Mouse (Mus musculus) limb, embryonic 12.5 days (tissue): ENCODE measurements at regions not wholly inside any gene's neighbourhood (a gene's known extent, or its start where the extent isn't known, plus 50 kb on each side); places are given as distances from the start of the nearest gene placed in this dataset.
A peak's percentile ranks its signal among the peaks of the same experiment; 100 is the strongest.

Source experiments
- ATAC-seq: fragments of 200-750 bp; cut with Nextera tagmentation; 2 replicates; pipeline ENCODE4 v1.8.0; 2017; ENCODE audit warnings: low read depth, moderate TSS enrichment; ENCODE audit not compliant: insufficient number of reproducible peaks, insufficient read depth, low FRiP score, low TSS enrichment
- H3K27ac ChIP-seq: fragments of 300-500 bp; sonication (generic); 2 replicates; pipeline ENCODE4 v1.5.1; 2016; ENCODE audit warnings: mild to moderate bottlenecking, moderate library complexity
- H3K27me3 ChIP-seq: fragments of 300-500 bp; sonication (generic); 2 replicates; pipeline ENCODE4 v1.6.1; 2016; ENCODE audit warnings: mild to moderate bottlenecking, moderate library complexity
- H3K36me3 ChIP-seq: fragments of 300-500 bp; sonication (generic); 2 replicates; pipeline ENCODE4 v1.6.1; 2016; ENCODE audit warnings: mild to moderate bottlenecking, moderate library complexity
- H3K4me1 ChIP-seq: fragments of 300-500 bp; sonication (generic); replicated peaks from 2 replicates; pipeline ENCODE4 v1.6.1; 2016
- H3K4me2 ChIP-seq: fragments of 300-500 bp; sonication (generic); 2 replicates; pipeline ENCODE4 v1.6.1; 2016; ENCODE audit warnings: mild to moderate bottlenecking, moderate library complexity
- H3K4me3 ChIP-seq: fragments of 300-500 bp; sonication (generic); replicated peaks from 2 replicates; pipeline ENCODE4 v1.5.1; 2016; ENCODE audit warnings: mild to moderate bottlenecking
- H3K9ac ChIP-seq: fragments of 300-500 bp; sonication (generic); replicated peaks from 2 replicates; pipeline ENCODE4 v1.6.1; 2016; ENCODE audit warnings: mild to moderate bottlenecking, moderate library complexity
- H3K9me3 ChIP-seq: fragments of 300-500 bp; sonication (generic); 2 replicates; pipeline ENCODE4 v1.6.1; 2016; ENCODE audit warnings: mild to moderate bottlenecking, moderate library complexity
- WGBS: fragments of 180-500 bp; shearing (Covaris S2); methylation state at CpG from one replicate; pipeline ENCODE4 v1.1.7; 2016; 5-methylcytosine and 5-hydroxymethylcytosine counted together

DNA sequence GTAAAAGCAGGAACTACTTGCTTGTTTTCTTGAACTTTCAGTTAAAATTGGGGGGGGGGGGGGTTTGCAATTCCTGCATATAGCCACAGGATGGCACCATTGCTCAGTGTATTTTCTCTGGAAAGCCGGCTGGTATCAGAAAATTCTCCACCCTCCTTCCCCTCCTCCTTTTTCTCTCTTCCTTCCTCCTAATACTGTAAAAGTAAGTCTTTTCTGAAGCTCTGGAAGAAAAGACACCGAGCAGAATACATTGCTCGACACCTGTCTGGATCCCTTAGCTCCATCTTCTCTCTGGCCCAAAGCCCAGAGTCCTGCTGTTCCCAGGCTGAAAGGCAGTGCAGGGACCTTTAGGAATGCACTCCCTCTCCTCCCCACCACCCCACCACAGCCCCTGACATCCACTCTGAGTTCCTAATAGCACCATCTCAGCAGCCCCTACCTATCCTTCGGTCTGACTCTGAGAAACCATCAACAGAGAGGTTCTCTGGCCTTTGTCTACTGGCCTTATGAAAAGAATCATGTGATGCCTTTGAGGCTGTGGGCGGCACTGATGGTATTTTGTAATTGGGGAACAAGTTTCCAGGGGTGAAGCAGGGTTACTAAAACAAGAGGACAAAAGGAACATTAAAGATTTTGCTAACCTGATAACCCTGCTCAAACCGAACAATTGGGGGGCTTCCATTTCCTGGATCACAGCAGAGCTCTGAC lies 119.9 kb downstream of the Tmem17 start:
- Histone ChIP-seq H3K4me2 (no peak overlapping the region; the same call in 1 of the 2 replicates), H3K27ac (no peak overlapping the region)

DNA sequence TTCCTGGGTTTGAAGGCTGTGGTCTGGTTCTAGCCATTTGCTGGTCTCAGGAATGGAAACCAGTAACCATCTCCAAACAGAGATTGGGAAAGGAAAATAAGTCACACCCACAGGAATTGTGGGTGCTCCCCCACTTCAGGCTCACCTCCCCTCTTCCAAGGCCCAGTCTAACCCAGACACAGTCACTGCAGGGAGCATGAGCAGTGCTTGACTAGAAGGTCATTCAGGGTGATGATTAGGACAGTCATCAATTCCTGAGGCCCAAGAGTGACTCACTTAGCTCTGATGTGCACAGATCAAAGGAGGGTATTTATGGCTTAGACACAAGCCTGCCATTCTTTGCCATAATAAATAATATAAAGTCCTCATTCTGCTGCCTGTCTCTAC lies 120.4 kb downstream of the Tmem17 start:
- H3K9me3 ChIP-seq = no peaks in the 10 kb centered on the region
- H3K9ac ChIP-seq = no peak overlapping the region
- H3K4me2 ChIP-seq = no peak overlapping the region
- no peak for ATAC-seq
- H3K36me3 ChIP-seq = no peaks in the 10 kb centered on the region
- H3K27ac ChIP-seq = no peak overlapping the region
- H3K27me3 ChIP-seq = no peaks in the 10 kb centered on the region
- H3K4me3 ChIP-seq = no peak overlapping the region
- H3K4me1 ChIP-seq = peaks cover 9% of the 10 kb centered on the region

More for the DNA sequence above, 119.9 kb downstream of the Tmem17 start:
- H3K4me3 ChIP-seq = no peak overlapping the region
- no peak overlapping the region for H3K9ac ChIP-seq
- no peaks in the 10 kb centered on the region for H3K36me3 ChIP-seq
- H3K4me1 ChIP-seq = peaks cover 9% of the 10 kb centered on the region
- H3K27me3 ChIP-seq = no peaks in the 10 kb centered on the region
- ATAC-seq = 0 out of 2 replicates have a peak, but pooled peaks have one; percentile 10
- H3K9me3 ChIP-seq = no peaks in the 10 kb centered on the region
- WGBS = 27% methylated on average over 6 of the region's 6 CpGs

DNA sequence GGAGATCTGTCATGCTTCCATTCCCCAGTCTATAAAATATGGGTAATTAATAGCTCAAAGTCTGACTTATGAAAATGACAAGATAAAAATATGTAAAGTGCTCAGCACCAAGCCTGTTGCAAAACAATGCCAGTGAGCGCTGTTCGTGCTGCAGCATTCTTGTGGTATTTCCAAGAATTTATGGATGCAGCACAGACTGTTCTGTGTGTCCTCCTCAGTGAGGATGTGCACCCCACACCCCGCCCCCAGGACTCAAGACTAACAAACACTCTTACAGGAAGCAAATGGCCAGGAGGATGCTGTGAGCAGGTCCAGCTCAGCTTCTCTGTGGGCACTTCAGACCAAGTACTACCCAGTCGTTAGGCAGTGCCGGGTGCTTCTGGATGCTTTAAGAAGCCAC lies 121.1 kb downstream of the Tmem17 start:
- H3K9me3 ChIP-seq = no peaks in the 10 kb centered on the region
- H3K4me3 ChIP-seq = no peak overlapping the region
- peaks cover 9% of the 10 kb centered on the region for H3K4me1 ChIP-seq
- ATAC-seq = no peak
- H3K4me2 ChIP-seq = no peak overlapping the region
- no peak overlapping the region for H3K27ac ChIP-seq
- no peaks in the 10 kb centered on the region for H3K36me3 ChIP-seq
- H3K27me3 ChIP-seq = no peaks in the 10 kb centered on the region
- 55% methylated on average over 5 of the region's 5 CpGs for WGBS
- no peak overlapping the region for H3K9ac ChIP-seq

DNA sequence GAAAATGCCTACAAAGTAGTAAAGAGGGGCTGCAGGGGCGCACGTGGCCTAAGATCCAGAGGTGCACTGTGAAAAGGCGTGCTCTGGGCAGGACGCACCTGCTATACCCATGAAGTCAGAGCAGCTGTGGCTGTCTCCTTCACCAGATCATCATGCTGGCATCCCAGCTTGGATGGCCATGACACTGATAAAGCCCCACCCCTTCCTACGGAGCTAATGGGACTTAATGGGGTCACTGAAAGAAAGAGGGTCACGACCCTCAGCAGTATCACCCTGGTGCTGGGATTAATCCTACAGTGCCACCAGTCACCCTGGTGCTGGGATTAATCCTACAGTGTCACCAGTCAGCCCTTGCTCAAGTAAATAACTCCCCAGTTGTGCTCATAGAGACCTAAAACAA lies 122.1 kb downstream of the Tmem17 start:
- WGBS = 59% methylated on average over 6 of the region's 6 CpGs
- H3K9ac ChIP-seq = no peak overlapping the region
- no peak for ATAC-seq
- peaks cover 9% of the 10 kb centered on the region for H3K4me1 ChIP-seq
- no peak overlapping the region for H3K4me2 ChIP-seq
- H3K4me3 ChIP-seq = no peak overlapping the region
- H3K9me3 ChIP-seq = no peaks in the 10 kb centered on the region
- H3K27me3 ChIP-seq = no peaks in the 10 kb centered on the region
- no peak overlapping the region for H3K27ac ChIP-seq
- no peaks in the 10 kb centered on the region for H3K36me3 ChIP-seq

DNA sequence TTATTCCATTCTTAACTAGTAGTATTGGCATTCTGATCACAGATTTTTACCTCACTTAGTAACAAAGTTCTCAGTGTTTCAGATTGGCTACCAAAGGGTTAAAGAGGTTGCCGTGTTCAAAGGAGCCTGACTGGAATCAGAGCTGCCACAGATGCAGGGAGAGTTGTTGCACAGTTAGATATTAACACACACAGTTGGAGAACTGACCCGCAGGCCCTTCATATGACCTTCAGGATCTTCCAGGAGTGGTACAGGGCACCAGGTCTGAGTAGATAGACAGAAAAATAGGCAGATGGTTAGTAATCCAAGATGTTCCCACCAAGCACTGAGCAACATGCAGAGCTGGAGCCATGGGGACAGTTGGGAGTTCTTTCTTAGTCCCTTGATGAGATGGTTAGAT lies 123.1 kb downstream of the Tmem17 start:
- WGBS = 36% methylated on average over 2 of the region's 2 CpGs
- no peak overlapping the region for H3K4me3 ChIP-seq
- H3K9ac ChIP-seq = no peak overlapping the region
- H3K4me1 ChIP-seq = peaks cover 4% of the 10 kb centered on the region
- no peak for ATAC-seq
- no peak overlapping the region for H3K4me2 ChIP-seq
- H3K27me3 ChIP-seq = no peaks in the 10 kb centered on the region
- H3K9me3 ChIP-seq = no peaks in the 10 kb centered on the region
- no peaks in the 10 kb centered on the region for H3K36me3 ChIP-seq
- H3K27ac ChIP-seq = no peak overlapping the region

DNA sequence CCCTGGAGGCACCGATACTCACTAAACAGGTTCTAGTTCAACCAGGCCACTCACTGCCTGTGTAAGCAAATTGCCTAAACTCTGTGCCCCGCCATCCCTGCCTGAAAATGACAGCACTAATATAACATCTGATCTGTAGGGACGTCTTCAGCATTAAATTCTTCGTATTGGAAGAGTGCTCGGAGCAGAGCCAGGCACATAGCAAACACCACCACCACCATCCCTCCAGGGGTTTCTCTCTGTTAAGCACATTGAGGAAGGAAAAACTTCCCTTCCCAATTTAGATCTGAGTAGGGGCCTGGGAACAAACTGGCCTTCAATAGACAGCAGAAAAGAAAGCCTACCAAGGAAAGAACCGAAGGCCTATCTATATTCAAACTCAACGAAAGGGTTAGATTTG lies 124.4 kb downstream of the Tmem17 start:
- Histone ChIP-seq H3K9ac (no peak overlapping the region), H3K27ac (no peak overlapping the region), H3K4me1 (peaks cover 4% of the 10 kb centered on the region; the same call in 1 of the 2 replicates), H3K4me3 (no peak overlapping the region), H3K4me2 (no peak overlapping the region), H3K36me3 (no peaks in the 10 kb centered on the region), H3K27me3 (no peaks in the 10 kb centered on the region), H3K9me3 (no peaks in the 10 kb centered on the region)
- 82% methylated on average over 7 of the region's 7 CpGs for WGBS
- no peak for ATAC-seq

DNA sequence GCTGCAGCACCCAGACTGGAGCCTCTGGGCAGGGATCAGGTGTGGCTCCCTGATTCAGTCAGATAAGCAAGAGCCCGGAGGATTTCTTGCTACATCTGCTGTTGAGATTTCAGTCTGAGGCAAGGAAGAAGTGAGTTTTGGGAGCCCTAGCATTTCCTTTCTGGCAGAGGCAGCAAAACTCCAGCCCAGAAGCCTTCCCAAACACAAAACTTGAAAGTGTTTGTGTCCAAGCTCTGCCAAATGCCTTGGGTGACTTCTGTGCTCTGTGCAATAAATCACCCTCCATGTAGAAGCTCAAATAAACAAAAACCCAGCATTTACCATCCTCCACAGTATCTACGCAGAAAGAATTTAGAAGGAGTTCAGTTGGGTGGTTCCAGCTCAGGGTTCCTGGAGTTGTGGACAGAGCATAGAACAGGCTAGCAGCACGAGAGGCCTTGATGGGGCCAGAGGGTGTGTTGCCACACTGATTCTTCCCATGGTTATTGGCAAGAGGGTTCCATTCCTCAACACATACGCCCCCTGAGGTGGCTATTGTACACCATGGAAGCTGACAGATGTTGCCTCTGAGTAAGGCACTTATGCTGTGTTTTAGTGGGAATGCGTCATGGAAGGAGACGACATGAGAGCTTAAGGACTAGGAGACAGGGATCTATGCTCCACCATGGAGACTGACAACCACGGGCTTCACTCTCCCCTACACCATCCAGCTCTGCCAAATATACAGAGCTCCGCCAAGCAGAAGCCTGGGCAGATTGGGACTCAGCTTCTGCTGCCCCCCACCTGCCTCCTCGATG lies 125.1 kb downstream of the Tmem17 start:
- no peak overlapping the region for H3K9ac ChIP-seq
- WGBS = 77% methylated on average over 9 of the region's 9 CpGs
- H3K4me3 ChIP-seq = no peak overlapping the region
- peaks cover 2% of the 10 kb centered on the region; the same call in 1 of the 2 replicates for H3K9me3 ChIP-seq
- no peaks in the 10 kb centered on the region for H3K27me3 ChIP-seq
- H3K27ac ChIP-seq = no peak overlapping the region
- no peaks in the 10 kb centered on the region for H3K36me3 ChIP-seq
- no peak overlapping the region for H3K4me2 ChIP-seq
- H3K4me1 ChIP-seq = peaks cover under 1% of the 10 kb centered on the region; the same call in 1 of the 2 replicates
- no peak for ATAC-seq

DNA sequence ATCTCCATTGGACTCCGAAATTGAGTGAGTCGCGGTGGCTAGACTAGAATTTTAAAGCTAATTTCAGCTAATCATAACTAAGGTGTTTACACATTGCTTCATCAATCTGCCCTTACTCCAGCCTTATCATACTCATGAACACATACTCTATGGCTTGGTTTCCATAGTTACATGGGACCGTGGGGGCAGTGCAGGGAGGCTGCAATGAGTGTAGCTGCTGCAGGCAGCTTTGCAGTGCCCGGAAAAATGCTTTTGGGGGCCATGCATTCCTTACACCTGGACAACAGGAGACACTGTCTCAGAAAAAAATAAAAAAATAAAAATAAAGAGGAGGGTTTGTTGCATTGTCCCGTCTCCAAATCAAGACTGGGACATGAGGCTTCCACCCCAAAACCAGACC lies 126.3 kb downstream of the Tmem17 start:
- H3K27me3 ChIP-seq = no peaks in the 10 kb centered on the region
- no peaks in the 10 kb centered on the region for H3K4me1 ChIP-seq
- peaks cover 4% of the 10 kb centered on the region; the same call in 1 of the 2 replicates for H3K9me3 ChIP-seq
- no peak for ATAC-seq
- no peak overlapping the region for H3K27ac ChIP-seq
- WGBS = 79% methylated on average over 6 of the region's 6 CpGs
- H3K36me3 ChIP-seq = no peaks in the 10 kb centered on the region
- H3K9ac ChIP-seq = no peak overlapping the region
- no peak overlapping the region for H3K4me3 ChIP-seq
- H3K4me2 ChIP-seq = no peak overlapping the region

DNA sequence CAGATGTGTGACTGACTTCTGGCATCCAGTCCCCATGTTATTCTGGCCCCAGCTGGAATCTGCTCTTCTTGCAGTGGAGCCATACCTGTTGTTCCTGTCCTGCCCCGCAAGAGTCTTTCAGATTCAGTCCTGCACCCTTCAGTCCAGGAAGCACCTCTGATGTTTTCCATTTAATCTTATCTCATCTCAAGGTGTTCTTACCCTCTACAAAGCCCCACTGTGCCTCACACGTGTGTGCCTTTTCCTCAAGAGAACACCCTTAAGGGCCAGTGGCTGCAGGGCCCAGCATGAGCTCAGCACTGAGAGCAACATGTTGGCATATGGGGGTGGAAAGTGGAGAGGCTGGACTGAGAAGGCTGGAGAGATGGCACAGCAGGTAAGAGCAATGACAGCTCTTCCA lies 126.8 kb downstream of the Tmem17 start:
- H3K4me1 ChIP-seq = no peaks in the 10 kb centered on the region
- no peak for ATAC-seq
- H3K9me3 ChIP-seq = peaks cover 4% of the 10 kb centered on the region; the same call in 1 of the 2 replicates
- H3K36me3 ChIP-seq = no peaks in the 10 kb centered on the region
- H3K27ac ChIP-seq = no peak overlapping the region
- no peak overlapping the region for H3K9ac ChIP-seq
- 65% methylated on average over 2 of the region's 2 CpGs for WGBS
- H3K27me3 ChIP-seq = no peaks in the 10 kb centered on the region
- H3K4me3 ChIP-seq = no peak overlapping the region
- H3K4me2 ChIP-seq = no peak overlapping the region

DNA sequence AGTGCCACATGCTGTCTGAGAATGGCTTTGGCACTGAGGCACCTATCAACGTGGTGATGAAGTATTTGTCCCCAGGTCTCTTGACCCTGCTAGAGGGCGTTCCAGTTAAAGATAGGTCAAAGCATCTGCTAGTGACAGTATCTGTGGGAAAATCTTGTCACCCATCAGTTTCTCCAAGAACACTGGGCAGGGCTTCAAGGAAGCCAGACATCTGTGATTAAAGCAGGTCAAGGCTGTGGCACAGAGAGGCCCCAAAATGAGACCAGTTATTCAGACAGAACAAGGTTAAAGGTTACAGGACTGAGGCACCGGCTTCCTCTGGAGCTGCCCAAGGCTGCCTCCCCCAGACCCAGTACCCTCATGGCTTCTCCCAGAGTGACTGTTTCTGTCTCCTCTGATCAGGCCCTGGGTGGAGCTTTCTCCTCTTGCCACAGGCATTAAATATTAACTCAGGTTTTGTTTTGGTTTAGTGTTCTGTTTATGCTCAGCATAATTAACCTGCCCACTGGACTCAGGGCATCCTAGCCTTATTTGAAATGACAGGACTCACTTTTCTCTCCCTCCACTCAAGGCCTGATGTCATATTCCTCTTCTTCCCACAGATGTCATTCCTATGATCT lies 128.6 kb downstream of the Tmem17 start:
- no peak for ATAC-seq
- WGBS = 35% methylated on average over 3 of the region's 3 CpGs
- H3K4me1 ChIP-seq = no peaks in the 10 kb centered on the region
- H3K4me3 ChIP-seq = no peak overlapping the region
- no peak overlapping the region for H3K9ac ChIP-seq
- H3K27ac ChIP-seq = no peak overlapping the region
- no peaks in the 10 kb centered on the region for H3K36me3 ChIP-seq
- peaks cover 4% of the 10 kb centered on the region; the same call in 1 of the 2 replicates for H3K9me3 ChIP-seq
- no peak overlapping the region for H3K4me2 ChIP-seq
- H3K27me3 ChIP-seq = no peaks in the 10 kb centered on the region

DNA sequence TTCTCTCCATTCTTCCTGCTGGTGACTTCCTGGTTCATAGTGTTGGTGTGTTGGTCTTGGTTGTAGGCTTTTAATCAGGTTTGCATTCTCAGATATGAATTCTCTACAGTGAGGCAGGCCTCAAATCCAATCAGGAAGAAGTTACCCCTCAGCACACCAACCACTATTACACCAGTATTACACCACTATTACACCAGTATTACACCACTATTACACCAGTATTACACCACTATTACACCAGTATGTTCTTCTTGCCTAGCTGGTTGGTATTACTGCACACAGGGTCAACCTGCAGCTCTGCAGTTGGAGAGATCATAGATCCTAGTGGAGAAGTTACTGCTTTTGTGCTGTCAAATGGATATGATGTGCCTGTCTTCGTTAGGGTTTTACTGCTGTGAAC lies 129.6 kb downstream of the Tmem17 start:
- Histone ChIP-seq H3K9me3 (peaks cover 4% of the 10 kb centered on the region; the same call in 1 of the 2 replicates), H3K36me3 (no peaks in the 10 kb centered on the region), H3K4me1 (no peaks in the 10 kb centered on the region), H3K9ac (no peak overlapping the region), H3K4me2 (no peak overlapping the region), H3K27me3 (no peaks in the 10 kb centered on the region), H3K4me3 (no peak overlapping the region), H3K27ac (no peak overlapping the region)
- no peak for ATAC-seq
- 100% methylated on average over 1 of the region's 1 CpGs for WGBS
